Mouse (Mus musculus) lung, postnatal 0 days (tissue): ENCODE measurements around the gene Rora.

ENCODE experiments used
- CTCF ChIP-seq: IDR thresholded peaks from 2 replicates; pipeline ENCODE4 v1.5.1; 2016; ENCODE audit warnings: antibody characterized with exemption, mild to moderate bottlenecking
- EP300 ChIP-seq: IDR thresholded peaks from 2 replicates; pipeline ENCODE4 v1.6.1; 2016; ENCODE audit warnings: antibody characterized with exemption, mild to moderate bottlenecking, control low read depth

- TF ChIP-seq CTCF (no peak), EP300 (no peak)
Measured at GRCm38 (mm10) chr9:68787665-68788064, 134.1 kb downstream of the Rora start.
